Mouse (Mus musculus) frontal cortex, postnatal 14 days (tissue): ENCODE data around the gene Spo11.

ENCODE experiments used
- DNase-seq, 2 experiments: peaks; one replicate each; pipeline ENCODE4 v3.0.0; 2022; ENCODE audit warnings: low spot score in 2 of 2

Spo11 gene

DNA sequence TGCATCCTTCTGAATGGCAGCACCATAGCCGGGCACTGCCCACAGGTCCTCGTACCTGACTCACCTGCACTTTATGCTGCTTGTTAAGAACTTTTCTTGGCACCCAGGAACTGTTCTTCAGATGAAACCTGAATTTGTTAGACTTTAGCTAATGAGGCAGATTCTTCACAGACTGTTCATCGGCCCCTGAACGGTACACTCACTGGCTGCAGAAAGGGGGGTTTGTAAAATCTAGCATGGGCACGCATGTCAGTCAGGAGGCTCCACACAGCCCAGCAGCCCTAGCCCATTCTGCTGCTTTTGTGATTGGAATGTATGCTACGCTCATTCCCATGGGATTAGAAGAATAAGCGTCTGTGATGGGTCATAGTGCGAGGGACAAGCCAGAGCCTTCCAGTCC is 26.2 kb downstream of the Spo11 start:
- no peak for DNase-seq

DNA sequence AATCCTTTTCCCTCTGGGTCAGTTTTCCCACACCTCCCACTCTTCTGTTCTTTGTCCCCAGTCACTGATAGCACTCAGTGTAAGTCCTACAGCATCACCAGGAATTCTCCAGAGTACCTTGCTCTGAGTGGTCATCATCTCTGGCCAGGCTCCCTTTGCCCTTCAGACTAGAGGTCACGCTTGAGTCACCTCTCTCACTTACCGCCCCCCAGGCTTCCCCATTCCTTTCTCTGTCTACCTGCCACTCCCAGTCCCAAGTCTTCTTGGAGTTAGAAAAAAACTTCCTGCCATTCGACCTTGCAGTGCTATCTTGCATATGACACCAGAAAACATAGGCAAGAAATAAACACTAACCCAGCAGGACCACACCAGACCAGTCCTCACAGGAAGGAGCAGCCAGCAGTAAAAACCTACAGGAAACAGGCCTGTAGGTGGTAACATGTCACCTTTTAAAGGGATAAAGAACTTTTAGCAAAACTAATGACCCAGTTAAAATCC is 32.8 kb downstream of the Spo11 start:
- DNase-seq: no peak

- no peak for DNase-seq
Measured at GRCm38 (mm10) chr2:173011440-173011839, 33.9 kb downstream of the Spo11 start.

DNA sequence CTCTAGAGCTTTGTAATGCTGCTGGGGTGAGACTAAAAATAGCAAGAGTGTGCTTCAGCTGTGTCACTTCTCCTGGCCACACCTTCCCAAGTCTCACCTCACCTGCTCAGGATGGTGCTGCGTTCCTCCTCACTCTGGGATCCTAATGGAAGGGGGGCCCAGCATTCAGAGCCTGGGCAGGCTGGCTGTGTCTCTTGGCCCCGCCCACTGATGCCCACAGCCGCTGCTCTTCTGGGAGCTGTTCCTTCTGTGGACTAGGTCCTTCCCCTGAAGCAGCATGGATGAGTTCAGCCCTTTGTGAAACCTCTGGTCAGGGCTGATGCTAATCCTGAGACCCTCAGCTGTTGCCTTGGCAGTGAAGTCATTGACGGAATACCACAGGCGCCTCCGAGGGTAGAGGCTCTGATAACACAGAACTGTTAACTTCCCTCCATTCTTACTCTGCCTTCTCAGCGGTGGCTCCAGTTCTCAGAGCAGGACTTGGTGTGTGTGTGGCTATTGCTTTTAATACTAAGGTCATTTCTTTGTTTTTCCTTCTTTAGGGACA is 37.3 kb downstream of the Spo11 start:
- no peak for DNase-seq

- DNase-seq: no peak
Measured at GRCm38 (mm10) chr2:173017940-173018339, 40.4 kb downstream of the Spo11 start.

DNA sequence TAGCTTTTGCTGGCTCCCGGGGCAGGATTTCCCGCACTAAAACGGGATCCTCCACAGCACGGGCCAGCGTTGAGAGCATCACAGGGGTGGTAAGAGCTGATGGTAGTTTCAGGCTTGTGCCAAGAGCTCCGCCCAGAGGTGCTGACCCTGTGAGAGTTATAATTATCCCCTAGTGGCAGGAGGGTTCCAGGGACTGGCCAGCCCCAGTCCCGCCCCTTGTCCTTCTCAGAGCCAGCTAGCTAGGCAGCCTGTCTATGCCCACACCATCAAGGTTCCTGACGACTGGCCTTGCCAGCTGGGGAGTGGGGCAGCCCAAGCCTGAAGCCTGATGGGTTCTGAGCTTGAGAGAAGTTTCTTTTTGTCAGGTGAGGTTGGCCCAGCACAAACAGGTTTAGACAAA is 41.1 kb downstream of the Spo11 start:
- no peak for DNase-seq

- DNase-seq: no peak
Measured at GRCm38 (mm10) chr2:173019322-173019721, 41.8 kb downstream of the Spo11 start.

DNA sequence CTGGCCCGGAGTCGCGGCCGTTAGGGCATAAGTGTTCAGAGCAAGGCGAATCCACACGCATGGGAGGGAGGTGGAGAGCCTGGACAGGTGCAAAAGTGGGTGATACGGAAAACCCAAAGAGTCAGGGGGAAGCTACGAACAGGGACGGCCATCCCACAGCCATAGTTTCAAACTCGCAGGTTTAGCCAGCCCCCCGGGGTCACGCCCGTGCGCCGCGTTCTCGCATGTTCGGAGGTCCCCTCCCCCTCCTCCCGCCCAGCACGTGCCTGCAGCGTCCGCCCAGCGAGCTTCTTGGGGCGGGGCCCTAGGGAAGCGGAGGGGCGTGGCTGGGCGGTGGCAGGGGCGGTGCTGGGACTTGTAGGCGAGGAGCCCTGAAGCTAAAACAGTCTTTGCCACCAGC is 42.3 kb downstream of the Spo11 start:
- peak; percentile 61 to 71 for DNase-seq

- no peak for DNase-seq
Measured at GRCm38 (mm10) chr2:173020430-173020829, 42.9 kb downstream of the Spo11 start, which contains the start of gene Rbm38. TSS of gene Rbm38 (plus strand) at chr2:173020498.

GRCm38 (mm10) chr2:173021633-173022055 is 44.1 kb downstream of the Spo11 start:
- peak; percentile 75 to 87 for DNase-seq

- DNase-seq: no peak
Measured at GRCm38 (mm10) chr2:173022056-173022681, 44.7 kb downstream of the Spo11 start.

- DNase-seq: no peak
Measured at GRCm38 (mm10) chr2:173022813-173023212, 45.3 kb downstream of the Spo11 start.

DNA sequence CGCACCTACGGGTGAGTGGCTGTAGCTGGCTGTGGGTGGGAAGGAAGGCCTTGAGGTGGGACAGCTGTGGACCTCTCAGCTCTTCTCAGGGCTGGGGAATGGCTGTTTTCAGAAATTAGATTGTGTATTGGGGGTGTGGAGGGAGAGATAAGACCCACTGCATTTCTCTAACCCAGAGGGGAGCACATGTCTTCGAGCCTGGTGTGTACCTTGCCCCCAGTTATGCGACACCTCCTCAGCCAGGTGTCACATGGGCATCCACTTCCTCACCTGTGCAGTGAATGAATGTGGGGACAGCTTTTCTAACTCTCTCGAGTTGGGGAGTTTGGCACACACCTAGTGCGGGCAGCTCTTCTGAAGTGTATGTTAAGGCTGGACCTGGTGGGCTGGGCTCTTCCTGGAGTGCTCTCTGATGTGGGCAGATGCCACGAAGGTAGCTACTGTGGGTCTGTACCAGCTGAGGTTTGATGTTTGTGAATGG is 45.9 kb downstream of the Spo11 start:
- no peak for DNase-seq

DNA sequence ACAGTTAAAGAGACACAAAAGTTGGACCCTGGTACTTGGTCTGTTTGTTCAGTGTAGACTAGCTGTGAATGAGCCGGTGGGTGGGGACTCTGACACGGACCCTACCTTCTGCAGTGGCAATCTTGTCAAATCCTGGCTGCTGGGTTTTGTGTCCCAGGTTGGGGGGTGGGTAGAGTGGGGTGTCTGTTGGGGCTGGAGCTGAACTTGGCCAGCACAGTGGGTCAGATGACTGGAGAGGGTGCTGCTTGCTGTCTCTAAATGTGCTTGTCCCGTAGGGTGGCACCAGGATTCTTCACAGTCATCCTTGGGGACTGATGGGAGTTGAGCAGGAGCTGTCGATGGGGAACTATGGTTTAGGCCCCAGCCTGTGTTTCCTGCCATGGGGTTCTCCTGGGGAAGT is 46.5 kb downstream of the Spo11 start:
- DNase-seq: no peak

DNA sequence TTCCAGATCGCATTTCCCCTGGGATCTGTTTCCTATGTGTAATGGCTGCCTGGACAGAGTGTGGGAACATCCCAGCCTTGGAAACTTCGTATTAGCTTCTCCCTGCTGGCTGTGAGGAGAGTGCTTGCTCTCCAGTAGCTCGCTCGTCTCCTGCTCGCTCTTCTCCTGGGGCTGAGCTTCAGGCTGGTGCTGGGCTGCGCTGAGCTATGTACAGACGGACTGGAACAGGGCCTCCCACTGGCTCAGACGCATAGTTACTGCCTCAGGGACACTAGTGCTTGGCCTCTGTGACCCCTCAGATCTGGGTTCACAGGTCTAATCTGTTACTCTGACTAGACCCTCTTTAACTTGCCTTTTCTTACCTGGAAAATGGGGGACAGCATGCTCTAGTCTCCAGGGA is 46.9 kb downstream of the Spo11 start:
- DNase-seq: no peak

DNA sequence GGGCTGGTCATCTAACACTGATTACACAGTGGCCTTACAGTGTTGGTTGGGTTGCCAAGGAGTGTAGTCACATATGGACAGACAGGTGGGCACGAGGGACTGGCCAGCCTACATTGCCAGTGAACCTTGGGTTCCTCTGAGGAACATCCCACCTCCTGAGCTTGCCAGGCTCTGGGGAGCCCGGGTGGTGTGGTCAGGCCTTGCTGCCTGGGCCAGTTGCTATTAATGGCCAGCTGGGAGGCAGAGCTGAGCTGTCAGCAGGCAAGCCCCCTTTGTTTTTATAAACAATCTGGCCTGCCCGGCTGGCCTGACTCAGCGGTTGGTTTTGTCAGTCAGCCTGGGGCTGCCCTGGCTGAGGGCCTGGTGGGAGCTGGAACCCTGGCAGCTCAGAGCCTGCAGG is 47.4 kb downstream of the Spo11 start:
- no peak for DNase-seq

DNA sequence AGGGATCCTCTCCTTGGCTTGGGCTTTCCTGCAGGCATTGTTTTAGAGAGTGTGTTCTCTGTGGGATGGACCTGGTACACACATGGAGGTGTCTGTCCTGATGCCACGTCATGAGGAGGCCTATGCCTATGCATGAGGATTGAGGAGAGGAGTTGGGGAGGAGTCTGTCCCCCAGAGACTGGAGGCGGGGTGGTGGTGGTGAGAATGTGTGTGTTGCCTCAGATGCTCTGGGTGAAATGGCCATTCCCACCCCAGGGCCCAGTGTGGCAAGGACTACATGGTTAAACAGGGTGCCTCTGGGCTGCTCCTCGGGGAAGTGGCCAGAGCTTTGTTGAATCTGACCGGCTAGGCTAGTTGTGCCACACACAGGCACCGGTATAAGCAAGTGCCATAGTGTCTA is 48.8 kb downstream of the Spo11 start:
- DNase-seq: no peak

- no peak for DNase-seq
Measured at GRCm38 (mm10) chr2:173026688-173027131, 49.2 kb downstream of the Spo11 start.

- DNase-seq: no peak
Measured at GRCm38 (mm10) chr2:173027169-173027823, 49.8 kb downstream of the Spo11 start.

DNA sequence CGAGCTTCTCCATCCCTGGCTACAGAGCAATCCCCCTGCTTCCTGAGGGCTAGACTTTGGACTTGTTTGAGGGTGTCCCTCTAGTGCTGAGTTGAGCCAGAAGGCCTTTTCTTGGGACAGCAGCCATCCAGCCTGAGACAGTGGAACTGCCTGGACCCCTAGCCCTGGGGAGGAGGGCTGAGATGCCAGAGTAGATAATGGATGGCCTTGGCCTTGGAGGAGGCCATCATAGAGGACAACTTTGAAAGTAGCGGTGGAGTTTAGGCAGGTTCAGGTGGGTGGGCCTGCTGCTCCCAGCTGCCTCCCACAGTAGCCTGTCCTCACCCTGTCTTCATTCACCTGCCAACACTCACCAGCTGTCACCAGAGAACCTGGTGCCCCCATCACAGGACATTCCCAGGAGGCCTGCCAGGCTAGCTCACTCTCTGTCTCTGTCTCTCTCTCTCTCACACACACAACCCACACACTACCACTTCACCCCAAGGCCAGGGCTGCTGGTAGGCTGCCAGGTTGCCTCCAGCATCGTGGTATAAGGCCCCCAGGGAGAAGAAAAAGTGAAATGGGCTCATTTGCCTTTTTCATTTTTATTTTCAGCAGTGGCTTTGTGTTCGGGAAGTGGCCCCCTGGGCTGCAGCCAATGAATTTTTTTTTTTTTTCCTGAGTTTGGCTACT is 50.5 kb downstream of the Spo11 start:
- DNase-seq: no peak

DNA sequence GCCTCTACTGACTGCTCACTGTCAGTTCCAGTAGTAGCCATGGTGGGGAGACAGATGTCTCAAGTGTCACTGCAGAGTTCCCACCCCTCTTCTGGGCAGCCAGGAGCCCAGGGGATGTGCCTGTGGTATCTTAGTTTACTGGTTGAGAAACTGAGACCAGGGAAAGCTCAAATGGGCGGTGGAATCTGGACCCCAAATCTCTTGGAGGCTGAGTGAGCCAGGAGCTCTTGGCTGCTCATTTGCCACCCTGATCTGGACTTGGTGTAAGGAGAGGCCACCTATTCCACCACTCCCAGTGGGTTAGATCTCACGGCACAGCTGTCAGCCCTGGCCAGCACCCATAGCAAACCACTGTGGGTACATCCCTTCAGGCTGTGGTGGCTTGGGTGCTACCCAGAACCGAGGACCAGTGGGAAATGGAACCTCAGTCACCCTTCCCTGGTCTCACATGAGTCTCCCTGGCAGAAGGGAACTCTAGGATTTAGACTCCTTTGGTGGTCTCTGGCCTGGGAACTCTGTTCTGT is 51.1 kb downstream of the Spo11 start:
- DNase-seq: no peak
